Mouse (Mus musculus): ENCODE measurements around the gene Sorbs1. TPM values are rescaled to one million over a fixed set of nuclear protein-coding genes. Genes with fewer than 3 reads are reported as not detected.

The Sorbs1 gene
- polyA plus RNA-seq, 1 experiment from 2014 or later: 152 TPM

DNA sequence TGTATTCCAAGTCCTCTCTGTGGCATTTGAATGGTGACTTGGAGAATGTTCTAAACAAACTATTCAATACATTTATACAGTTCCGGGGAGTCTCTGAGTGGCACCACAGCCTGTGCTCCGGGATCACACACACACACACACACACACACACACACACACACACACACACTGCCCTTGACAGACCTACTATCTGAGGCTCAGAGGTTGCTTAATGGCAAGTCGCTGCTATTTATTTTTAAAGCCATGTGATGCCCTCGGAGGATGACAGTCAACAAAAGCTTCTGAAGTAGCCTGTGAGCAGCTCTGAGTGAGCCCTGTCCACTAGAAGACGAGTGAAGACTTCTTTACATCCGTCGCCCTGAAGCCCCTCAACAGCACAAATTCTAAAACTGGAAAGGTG is 94.3 kb downstream of the Sorbs1 start:
- no peaks in the 10 kb centered on the region for H3K9me3 ChIP-seq (replicated peaks; ENCODE audit: control insufficient read depth, low read length)
- 54% methylated on average over 7 of the region's 7 CpGs for WGBS
- peak overlapping the region; percentile 10 for H3K27ac ChIP-seq (ENCODE audit: low read length)
- peaks cover 28% of the 10 kb centered on the region for H3K4me1 ChIP-seq (ENCODE audit: control insufficient read depth, insufficient read depth, low read length)
- H3K4me2 ChIP-seq (ENCODE audit: low read depth, low read length): no peak overlapping the region
- no peak overlapping the region for H3K4me3 ChIP-seq (ENCODE audit: low read length)
- ATAC-seq (replicated peaks; ENCODE audit: extremely low read depth, insufficient read depth, low FRiP score): no peak
- no peaks in the 10 kb centered on the region for H3K27me3 ChIP-seq (ENCODE audit: control insufficient read depth, insufficient read depth, low read length)
- no peak overlapping the region for H3K9ac ChIP-seq (ENCODE audit: low read length)
- H3K36me3 ChIP-seq (ENCODE audit: control insufficient read depth, insufficient read depth): no peaks in the 10 kb centered on the region

DNA sequence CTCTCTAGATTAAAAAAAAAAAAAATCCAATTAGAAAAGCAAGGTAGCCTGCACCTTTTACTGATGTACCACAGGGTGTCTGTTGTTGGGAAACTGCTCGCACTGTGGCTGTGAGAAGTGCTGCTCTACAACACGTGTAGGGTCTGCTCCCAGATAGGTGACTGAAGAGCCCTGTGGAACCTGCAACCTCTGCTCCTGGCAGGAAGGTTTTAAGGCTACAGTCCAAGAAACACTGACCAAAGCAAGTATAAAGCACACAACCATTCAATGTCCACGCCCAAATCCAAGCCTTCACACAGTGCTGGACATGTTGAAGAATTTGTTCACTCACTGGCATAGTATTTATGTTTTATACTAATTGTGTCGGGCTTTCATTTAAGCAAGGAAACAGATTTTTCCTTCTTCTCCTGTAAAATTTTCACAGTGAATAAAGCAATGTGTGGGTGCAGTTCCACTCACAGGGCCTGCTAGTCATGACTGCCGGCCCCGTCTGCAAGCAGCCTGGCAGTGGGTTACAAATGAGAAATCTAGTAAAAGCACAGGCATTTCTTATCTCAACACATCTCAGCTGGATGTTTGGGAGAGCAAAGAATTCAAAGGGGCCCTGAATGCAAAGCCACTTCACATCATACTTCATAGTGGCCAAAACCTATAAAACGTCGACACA is 96.3 kb downstream of the Sorbs1 start:
- Histone ChIP-seq H3K4me2 (ENCODE audit: low read depth, low read length) (no peak overlapping the region), H3K36me3 (ENCODE audit: control insufficient read depth, insufficient read depth) (no peaks in the 10 kb centered on the region), H3K4me3 (ENCODE audit: low read length) (no peak overlapping the region), H3K9me3 (replicated peaks; ENCODE audit: control insufficient read depth, low read length) (no peaks in the 10 kb centered on the region), H3K27ac (ENCODE audit: low read length) (peak overlapping the region; percentile 14; the same call in 1 of the 2 replicates), H3K9ac (ENCODE audit: low read length) (no peak overlapping the region), H3K4me1 (ENCODE audit: control insufficient read depth, insufficient read depth, low read length) (peaks cover 26% of the 10 kb centered on the region), H3K27me3 (ENCODE audit: control insufficient read depth, insufficient read depth, low read length) (no peaks in the 10 kb centered on the region)
- ATAC-seq (replicated peaks; ENCODE audit: extremely low read depth, insufficient read depth, low FRiP score): no peak
- 59% methylated on average over 8 of the region's 8 CpGs for WGBS

DNA sequence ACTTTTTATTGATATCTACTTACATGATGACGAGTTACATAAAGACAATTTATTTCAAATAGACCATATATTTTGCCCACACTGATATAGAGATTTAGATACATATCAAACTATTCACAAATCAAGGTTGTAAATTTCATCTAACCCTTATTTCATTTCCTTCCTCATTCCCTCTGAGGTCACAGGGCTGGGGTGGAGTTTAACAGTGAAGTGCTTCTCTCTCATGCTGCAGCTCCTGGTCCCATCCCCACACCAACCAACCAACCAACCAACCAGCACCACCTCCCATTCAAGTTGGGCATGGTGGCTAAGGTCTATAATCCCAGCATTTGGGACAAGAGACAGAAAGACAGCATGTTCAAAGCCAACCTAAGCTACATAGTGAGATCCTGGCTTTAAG is 97.9 kb downstream of the Sorbs1 start:
- no peaks in the 10 kb centered on the region for H3K36me3 ChIP-seq (ENCODE audit: control insufficient read depth, insufficient read depth)
- WGBS: 89% methylated on average over 1 of the region's 1 CpGs
- H3K27me3 ChIP-seq (ENCODE audit: control insufficient read depth, insufficient read depth, low read length): no peaks in the 10 kb centered on the region
- ATAC-seq (replicated peaks; ENCODE audit: extremely low read depth, insufficient read depth, low FRiP score): no peak
- no peak overlapping the region for H3K27ac ChIP-seq (ENCODE audit: low read length)
- H3K9me3 ChIP-seq (replicated peaks; ENCODE audit: control insufficient read depth, low read length): no peaks in the 10 kb centered on the region
- H3K4me1 ChIP-seq (ENCODE audit: control insufficient read depth, insufficient read depth, low read length): peaks cover 40% of the 10 kb centered on the region
- no peak overlapping the region for H3K4me3 ChIP-seq (ENCODE audit: low read length)
- no peak overlapping the region for H3K9ac ChIP-seq (ENCODE audit: low read length)
- no peak overlapping the region for H3K4me2 ChIP-seq (ENCODE audit: low read depth, low read length)

DNA sequence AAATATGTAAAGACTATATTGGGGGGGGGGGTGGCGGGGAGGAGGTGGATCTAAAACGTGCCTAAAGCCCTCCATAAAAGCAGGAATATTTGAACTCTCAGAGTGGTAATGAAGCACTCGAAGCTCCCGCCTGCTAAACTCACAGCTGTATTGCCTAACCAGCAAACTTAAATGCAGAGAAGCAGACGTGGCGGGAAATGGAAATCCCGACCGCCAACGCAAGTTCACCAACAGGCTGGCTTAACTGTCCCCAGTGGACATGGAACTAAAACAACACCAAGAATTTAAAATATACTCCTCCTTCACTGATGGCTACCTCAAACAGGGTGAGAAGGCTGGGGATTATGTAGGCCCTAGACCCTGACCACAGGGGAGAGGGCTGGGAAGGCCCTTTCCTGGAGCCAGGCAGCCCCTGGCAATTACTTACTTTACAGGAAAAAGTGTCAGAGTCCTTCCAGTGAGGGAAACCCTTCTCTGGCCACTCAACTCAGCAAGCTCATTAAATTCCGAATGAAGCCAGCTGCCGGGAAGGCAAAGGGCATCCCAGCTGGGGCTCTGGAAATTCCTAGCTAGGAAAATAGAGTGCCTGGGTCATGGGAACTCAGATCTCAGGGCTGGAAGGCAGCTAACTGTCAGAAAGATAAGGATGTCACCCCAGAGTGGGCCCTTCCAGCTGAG is 98.6 kb downstream of the Sorbs1 start:
- 56% methylated on average over 11 of the region's 11 CpGs for WGBS
- Histone ChIP-seq H3K9ac (ENCODE audit: low read length) (peak overlapping the region; percentile 51; the same call in 1 of the 2 replicates), H3K4me1 (ENCODE audit: control insufficient read depth, insufficient read depth, low read length) (peaks cover 47% of the 10 kb centered on the region)

GRCm38 (mm10) chr19:40414386-40414785 is 99.2 kb downstream of the Sorbs1 start:
- no peak overlapping the region for H3K4me2 ChIP-seq (ENCODE audit: low read depth, low read length)
- no peaks in the 10 kb centered on the region for H3K9me3 ChIP-seq (replicated peaks; ENCODE audit: control insufficient read depth, low read length)
- no peaks in the 10 kb centered on the region for H3K36me3 ChIP-seq (ENCODE audit: control insufficient read depth, insufficient read depth)
- no peak for ATAC-seq (replicated peaks; ENCODE audit: extremely low read depth, insufficient read depth, low FRiP score)
- H3K27ac ChIP-seq (ENCODE audit: low read length): peak overlapping the region; percentile 89; the same call in 1 of the 2 replicates
- H3K4me3 ChIP-seq (ENCODE audit: low read length): no peak overlapping the region
- 59% methylated on average over 6 of the region's 6 CpGs for WGBS
- H3K9ac ChIP-seq (ENCODE audit: low read length): no peak overlapping the region
- no peaks in the 10 kb centered on the region for H3K27me3 ChIP-seq (ENCODE audit: control insufficient read depth, insufficient read depth, low read length)
- peaks cover 52% of the 10 kb centered on the region for H3K4me1 ChIP-seq (ENCODE audit: control insufficient read depth, insufficient read depth, low read length)

More for the DNA sequence above, 98.6 kb downstream of the Sorbs1 start:
- ATAC-seq (replicated peaks; ENCODE audit: extremely low read depth, insufficient read depth, low FRiP score): 0 out of 2 replicates have a peak, but pooled peaks have one; percentile 7
- Histone ChIP-seq H3K9me3 (replicated peaks; ENCODE audit: control insufficient read depth, low read length) (no peaks in the 10 kb centered on the region), H3K36me3 (ENCODE audit: control insufficient read depth, insufficient read depth) (no peaks in the 10 kb centered on the region), H3K27me3 (ENCODE audit: control insufficient read depth, insufficient read depth, low read length) (no peaks in the 10 kb centered on the region), H3K27ac (ENCODE audit: low read length) (peak overlapping the region; percentile 89), H3K4me2 (ENCODE audit: low read depth, low read length) (peak overlapping the region; percentile 10; the same call in 1 of the 2 replicates), H3K4me3 (ENCODE audit: low read length) (no peak overlapping the region)

GRCm38 (mm10) chr19:40411379-40411813 is 102.2 kb downstream of the Sorbs1 start:
- no peak for ATAC-seq (replicated peaks; ENCODE audit: extremely low read depth, insufficient read depth, low FRiP score)
- Histone ChIP-seq H3K36me3 (ENCODE audit: control insufficient read depth, insufficient read depth) (no peaks in the 10 kb centered on the region), H3K4me1 (ENCODE audit: control insufficient read depth, insufficient read depth, low read length) (peaks cover 54% of the 10 kb centered on the region), H3K9me3 (replicated peaks; ENCODE audit: control insufficient read depth, low read length) (no peaks in the 10 kb centered on the region), H3K4me2 (ENCODE audit: low read depth, low read length) (no peak overlapping the region), H3K27ac (ENCODE audit: low read length) (peak overlapping the region; percentile 37), H3K4me3 (ENCODE audit: low read length) (no peak overlapping the region), H3K9ac (ENCODE audit: low read length) (no peak overlapping the region; the same call in 1 of the 2 replicates), H3K27me3 (ENCODE audit: control insufficient read depth, insufficient read depth, low read length) (no peaks in the 10 kb centered on the region)
- 38% methylated on average over 6 of the region's 6 CpGs for WGBS

GRCm38 (mm10) chr19:40410511-40410910 is 103.1 kb downstream of the Sorbs1 start:
- no peak overlapping the region for H3K9ac ChIP-seq (ENCODE audit: low read length)
- no peak for ATAC-seq (replicated peaks; ENCODE audit: extremely low read depth, insufficient read depth, low FRiP score)
- H3K4me3 ChIP-seq (ENCODE audit: low read length): no peak overlapping the region
- H3K36me3 ChIP-seq (ENCODE audit: control insufficient read depth, insufficient read depth): no peaks in the 10 kb centered on the region
- WGBS: 77% methylated on average over 4 of the region's 4 CpGs
- no peaks in the 10 kb centered on the region for H3K27me3 ChIP-seq (ENCODE audit: control insufficient read depth, insufficient read depth, low read length)
- H3K4me2 ChIP-seq (ENCODE audit: low read depth, low read length): no peak overlapping the region
- peak overlapping the region; percentile 55 for H3K27ac ChIP-seq (ENCODE audit: low read length)
- H3K4me1 ChIP-seq (ENCODE audit: control insufficient read depth, insufficient read depth, low read length): peaks cover 54% of the 10 kb centered on the region
- no peaks in the 10 kb centered on the region for H3K9me3 ChIP-seq (replicated peaks; ENCODE audit: control insufficient read depth, low read length)

- whole genome bisulfite sequencing: 51% methylated on average over 9 of the region's 9 CpGs
- H3K9ac ChIP-seq (ENCODE audit: low read length): peak overlapping the region; percentile 25; the same call in 1 of the 2 replicates
- no peaks in the 10 kb centered on the region for H3K36me3 ChIP-seq (ENCODE audit: control insufficient read depth, insufficient read depth)
- peak; percentile 39; the same call in 1 of the 2 replicates for ATAC-seq (replicated peaks; ENCODE audit: extremely low read depth, insufficient read depth, low FRiP score)
- H3K4me3 ChIP-seq (ENCODE audit: low read length): no peak overlapping the region
- no peaks in the 10 kb centered on the region for H3K9me3 ChIP-seq (replicated peaks; ENCODE audit: control insufficient read depth, low read length)
- H3K4me2 ChIP-seq (ENCODE audit: low read depth, low read length): no peak overlapping the region
- H3K4me1 ChIP-seq (ENCODE audit: control insufficient read depth, insufficient read depth, low read length): peaks cover 55% of the 10 kb centered on the region
- H3K27ac ChIP-seq (ENCODE audit: low read length): peak overlapping the region; percentile 55
- H3K27me3 ChIP-seq (ENCODE audit: control insufficient read depth, insufficient read depth, low read length): no peaks in the 10 kb centered on the region
These were observed 103.5 kb downstream of the Sorbs1 start for GRCm38 (mm10) chr19:40410109-40410508.

DNA sequence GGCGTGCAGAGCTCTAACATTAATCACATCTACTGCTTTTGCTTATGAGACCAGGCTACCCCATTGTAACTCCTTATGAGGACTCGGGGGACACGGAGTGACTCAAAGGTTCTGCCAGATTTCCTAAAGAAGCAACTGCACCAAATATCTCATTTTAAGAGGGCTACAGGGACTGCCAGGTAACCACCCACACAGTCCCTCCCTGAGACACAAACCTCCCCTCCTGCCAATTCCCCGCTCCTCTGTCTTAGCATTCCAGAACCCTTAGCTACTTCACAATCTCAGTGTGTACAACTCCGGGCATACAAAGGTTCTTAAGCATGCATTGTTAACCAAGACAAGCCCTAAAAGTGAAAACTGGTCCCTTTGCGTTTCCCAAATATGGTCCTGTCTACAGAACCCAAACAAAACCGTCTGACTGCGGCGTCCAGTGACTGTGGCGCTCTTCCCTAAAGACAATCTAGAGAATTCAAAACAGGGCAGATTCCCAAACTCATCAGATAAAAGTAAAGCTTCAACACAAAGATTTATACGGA is 104.0 kb downstream of the Sorbs1 start:
- no peaks in the 10 kb centered on the region for H3K36me3 ChIP-seq (ENCODE audit: control insufficient read depth, insufficient read depth)
- H3K27me3 ChIP-seq (ENCODE audit: control insufficient read depth, insufficient read depth, low read length): no peaks in the 10 kb centered on the region
- H3K4me3 ChIP-seq (ENCODE audit: low read length): no peak overlapping the region
- 72% methylated on average over 11 of the region's 11 CpGs for WGBS
- no peaks in the 10 kb centered on the region for H3K9me3 ChIP-seq (replicated peaks; ENCODE audit: control insufficient read depth, low read length)
- peak overlapping the region; percentile 55 for H3K27ac ChIP-seq (ENCODE audit: low read length)
- no peak for ATAC-seq (replicated peaks; ENCODE audit: extremely low read depth, insufficient read depth, low FRiP score)
- H3K4me1 ChIP-seq (ENCODE audit: control insufficient read depth, insufficient read depth, low read length): peaks cover 53% of the 10 kb centered on the region
- no peak overlapping the region for H3K4me2 ChIP-seq (ENCODE audit: low read depth, low read length)
- no peak overlapping the region for H3K9ac ChIP-seq (ENCODE audit: low read length)
